Mouse (Mus musculus): ENCODE measurements around the gene Slc9a9. TPM values are rescaled to one million over a fixed set of nuclear protein-coding genes. Genes with fewer than 3 reads are reported as not detected.

Gene Slc9a9
- polyA plus RNA-seq, 1 experiment: not detected

GRCm38 (mm10) chr9:95178170-95178569 lies 508.5 kb downstream of the Slc9a9 start:
- TF ChIP-seq POLR2A (IDR thresholded peaks at IDR 0.05; ENCODE audit: insufficient read depth, low read depth, low read length) (no peak), CTCF (IDR thresholded peaks at IDR 0.05; ENCODE audit: insufficient read depth, low read depth, low read length) (no peak)
- H3K4me3 ChIP-seq (ENCODE audit: insufficient read depth, low read depth, low read length): no peak overlapping the region
- WGBS: 96% methylated on average over 3 of the region's 3 CpGs

GRCm38 (mm10) chr9:95180005-95180404 lies 510.3 kb downstream of the Slc9a9 start:
- no peak for TF ChIP-seq POLR2A (IDR thresholded peaks at IDR 0.05; ENCODE audit: insufficient read depth, low read depth, low read length)
- no peak for TF ChIP-seq CTCF (IDR thresholded peaks at IDR 0.05; ENCODE audit: insufficient read depth, low read depth, low read length)
- no peak overlapping the region for H3K4me3 ChIP-seq (ENCODE audit: insufficient read depth, low read depth, low read length)
- peaks cover 15% of the 10 kb centered on the region for H3K4me1 ChIP-seq (ENCODE audit: control insufficient read depth, insufficient read depth, low read length)
- 65% methylated on average over 2 of the region's 2 CpGs for WGBS
- H3K27ac ChIP-seq (ENCODE audit: insufficient read depth, low read depth, low read length): no peak overlapping the region

More at GRCm38 (mm10) chr9:95178170-95178569, 508.5 kb downstream of the Slc9a9 start:
- H3K4me1 ChIP-seq (ENCODE audit: control insufficient read depth, insufficient read depth, low read length): peaks cover 15% of the 10 kb centered on the region
- H3K27ac ChIP-seq (ENCODE audit: insufficient read depth, low read depth, low read length): no peak overlapping the region

DNA sequence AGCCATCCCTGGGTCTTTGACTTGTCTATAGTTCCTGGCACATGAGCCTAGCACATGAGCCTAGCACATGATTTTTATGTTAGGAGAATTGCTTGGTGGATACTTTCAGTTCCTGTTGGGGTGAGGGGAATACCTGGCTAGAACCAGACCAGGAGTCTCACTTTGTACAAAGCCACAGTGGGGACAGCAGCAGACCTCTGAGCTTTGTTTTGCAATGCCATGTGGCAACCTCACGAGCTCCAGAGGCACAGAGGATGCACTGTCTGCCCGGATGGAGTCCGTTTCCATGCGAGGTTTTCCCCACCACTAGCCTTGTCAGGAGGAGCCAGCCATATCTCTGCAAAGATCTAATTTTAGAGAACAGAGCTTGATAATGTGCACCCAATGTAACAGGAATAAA lies 510.9 kb downstream of the Slc9a9 start:
- no peak overlapping the region for H3K27ac ChIP-seq (ENCODE audit: insufficient read depth, low read depth, low read length)
- TF ChIP-seq CTCF (IDR thresholded peaks at IDR 0.05; ENCODE audit: insufficient read depth, low read depth, low read length): no peak
- TF ChIP-seq POLR2A (IDR thresholded peaks at IDR 0.05; ENCODE audit: insufficient read depth, low read depth, low read length): no peak
- H3K4me3 ChIP-seq (ENCODE audit: insufficient read depth, low read depth, low read length): no peak overlapping the region
- peaks cover 15% of the 10 kb centered on the region for H3K4me1 ChIP-seq (ENCODE audit: control insufficient read depth, insufficient read depth, low read length)
- 74% methylated on average over 4 of the region's 4 CpGs for WGBS

GRCm38 (mm10) chr9:95181241-95182043 lies 511.7 kb downstream of the Slc9a9 start:
- no peak for TF ChIP-seq POLR2A (IDR thresholded peaks at IDR 0.05; ENCODE audit: insufficient read depth, low read depth, low read length)
- TF ChIP-seq CTCF (IDR thresholded peaks at IDR 0.05; ENCODE audit: insufficient read depth, low read depth, low read length): no peak
- Histone ChIP-seq H3K4me1 (ENCODE audit: control insufficient read depth, insufficient read depth, low read length) (peaks cover 16% of the 10 kb centered on the region), H3K27ac (ENCODE audit: insufficient read depth, low read depth, low read length) (no peak overlapping the region), H3K4me3 (ENCODE audit: insufficient read depth, low read depth, low read length) (no peak overlapping the region)
- 41% methylated on average over 13 of the region's 13 CpGs for WGBS

DNA sequence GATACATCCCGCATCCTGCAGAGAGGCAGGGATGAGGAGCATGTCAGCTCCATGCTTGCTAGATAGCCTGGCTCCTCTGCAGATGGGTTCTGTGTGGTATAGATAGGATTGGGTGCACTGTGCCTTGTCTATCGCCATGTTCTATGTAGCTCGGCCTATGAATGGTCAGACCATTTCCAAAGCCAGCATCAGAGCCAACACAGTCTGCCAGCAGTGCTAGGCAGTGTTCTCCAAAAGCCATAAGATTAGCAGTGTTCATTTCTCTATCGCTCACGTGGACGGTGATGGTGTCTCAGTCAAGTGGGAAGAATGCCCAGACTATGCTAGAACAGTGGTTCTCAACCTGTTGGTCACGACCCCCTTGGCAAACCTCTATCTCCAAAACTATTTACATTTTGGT lies 512.6 kb downstream of the Slc9a9 start:
- TF ChIP-seq CTCF (IDR thresholded peaks at IDR 0.05; ENCODE audit: insufficient read depth, low read depth, low read length): no peak
- TF ChIP-seq POLR2A (IDR thresholded peaks at IDR 0.05; ENCODE audit: insufficient read depth, low read depth, low read length): no peak
- Histone ChIP-seq H3K4me3 (ENCODE audit: insufficient read depth, low read depth, low read length) (no peak overlapping the region), H3K27ac (ENCODE audit: insufficient read depth, low read depth, low read length) (no peak overlapping the region), H3K4me1 (ENCODE audit: control insufficient read depth, insufficient read depth, low read length) (peaks cover 21% of the 10 kb centered on the region)
- WGBS: 62% methylated on average over 7 of the region's 7 CpGs

DNA sequence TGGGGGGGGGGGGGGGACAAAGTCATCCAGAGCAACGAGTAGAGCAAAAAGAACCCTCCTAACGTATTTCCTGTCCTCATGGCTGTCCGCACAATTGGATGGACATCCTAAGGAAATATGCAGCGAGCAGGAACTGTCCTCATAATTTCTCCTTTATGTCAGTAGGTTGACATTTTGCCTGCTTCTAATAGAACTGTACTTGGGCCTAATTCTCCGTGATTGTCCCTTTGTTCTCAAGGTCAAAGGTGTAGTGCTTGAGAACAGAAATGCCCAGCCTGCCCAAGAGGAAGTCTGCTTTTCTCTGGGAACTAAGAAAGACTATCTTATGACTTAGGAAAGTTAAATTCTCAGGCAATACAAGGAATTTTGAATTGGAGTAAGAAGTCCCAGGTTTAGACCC lies 514.7 kb downstream of the Slc9a9 start:
- TF ChIP-seq POLR2A (IDR thresholded peaks at IDR 0.05; ENCODE audit: insufficient read depth, low read depth, low read length): no peak
- no peak for TF ChIP-seq CTCF (IDR thresholded peaks at IDR 0.05; ENCODE audit: insufficient read depth, low read depth, low read length)
- H3K4me3 ChIP-seq (ENCODE audit: insufficient read depth, low read depth, low read length): no peak overlapping the region
- H3K27ac ChIP-seq (ENCODE audit: insufficient read depth, low read depth, low read length): no peak overlapping the region
- 93% methylated on average over 5 of the region's 5 CpGs for WGBS
- H3K4me1 ChIP-seq (ENCODE audit: control insufficient read depth, insufficient read depth, low read length): peaks cover 23% of the 10 kb centered on the region

- TF ChIP-seq POLR2A (IDR thresholded peaks at IDR 0.05; ENCODE audit: insufficient read depth, low read depth, low read length) (no peak), CTCF (IDR thresholded peaks at IDR 0.05; ENCODE audit: insufficient read depth, low read depth, low read length) (no peak)
- H3K4me3 ChIP-seq (ENCODE audit: insufficient read depth, low read depth, low read length): no peak overlapping the region
- H3K4me1 ChIP-seq (ENCODE audit: control insufficient read depth, insufficient read depth, low read length): peaks cover 18% of the 10 kb centered on the region
- 88% methylated on average over 3 of the region's 3 CpGs for WGBS
- no peak overlapping the region for H3K27ac ChIP-seq (ENCODE audit: insufficient read depth, low read depth, low read length)
Measured at GRCm38 (mm10) chr9:95185840-95186239, 516.1 kb downstream of the Slc9a9 start.

DNA sequence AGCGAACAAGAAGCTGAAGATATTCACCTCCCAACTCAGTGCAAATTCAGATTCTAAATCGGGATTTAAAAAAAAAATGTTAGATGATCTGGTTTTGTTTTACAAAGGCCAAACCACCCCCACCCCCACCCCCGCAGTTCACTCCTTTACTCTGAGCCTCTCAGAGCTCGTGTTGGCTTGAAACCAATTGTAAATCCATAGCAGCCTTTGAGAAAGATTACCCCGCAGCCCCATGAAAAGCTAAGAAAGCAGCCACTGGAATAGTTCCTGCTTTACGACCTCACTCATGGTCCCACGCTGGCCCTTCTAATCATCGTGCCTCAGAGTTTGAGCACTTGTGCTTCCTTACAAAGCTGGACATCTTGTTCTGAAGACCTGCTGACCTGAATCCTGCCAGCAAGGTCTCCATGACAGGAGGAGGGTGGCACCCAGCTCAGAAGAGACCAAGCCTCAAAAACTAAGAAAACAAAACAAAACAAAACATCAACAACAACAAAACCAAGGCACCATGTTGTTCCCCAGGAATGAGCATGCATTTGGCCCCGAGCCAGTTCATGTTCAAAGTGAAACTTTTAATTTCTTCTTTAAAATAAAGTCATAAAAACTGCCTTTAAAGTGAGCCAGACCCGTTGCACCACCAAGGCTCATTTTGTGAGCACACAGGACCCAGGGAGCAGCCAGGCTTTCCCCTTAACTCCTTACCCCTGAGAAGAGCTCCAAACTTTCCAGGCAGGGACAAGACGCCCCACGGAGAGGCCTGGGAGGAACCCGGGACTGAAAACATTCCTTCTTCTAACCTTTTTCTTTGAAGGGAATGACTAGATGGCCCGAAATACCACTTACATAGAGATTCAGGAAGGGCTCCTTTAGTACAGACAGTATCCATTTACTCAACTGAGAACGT lies 516.9 kb downstream of the Slc9a9 start:
- Histone ChIP-seq H3K4me1 (ENCODE audit: control insufficient read depth, insufficient read depth, low read length) (peaks cover 14% of the 10 kb centered on the region), H3K27ac (ENCODE audit: insufficient read depth, low read depth, low read length) (no peak overlapping the region), H3K4me3 (ENCODE audit: insufficient read depth, low read depth, low read length) (no peak overlapping the region)
- WGBS: 52% methylated on average over 15 of the region's 15 CpGs
- no peak for TF ChIP-seq CTCF (IDR thresholded peaks at IDR 0.05; ENCODE audit: insufficient read depth, low read depth, low read length)
- no peak for TF ChIP-seq POLR2A (IDR thresholded peaks at IDR 0.05; ENCODE audit: insufficient read depth, low read depth, low read length)

Measured in olfactory bulb, adult 2 months (tissue).